ENCODE assay signal across 11 mouse cellular contexts in genomic region chr13:45622871-45623546, GRCm38 (mm10).
DNase-seq lines count a peak whose midpoint lies in the region; ATAC-seq and TF ChIP-seq lines count a peak whose summit lies in the region.
"Had no signal": no experiment of that assay in that cellular context is flagged by ENCODE, and none has a peak within 500 bp of the region (broad histone marks: within the 10 kb centered on the region; RNA-seq: fewer than 3 reads in every experiment).

No protein-coding gene starts in this region.

- TF ChIP-seq EP300 in lung, postnatal 0 days (IDR thresholded peaks at IDR 0.05), result no peak

- no peak for ATAC-seq in lung, postnatal 0 days
- ATAC-seq in heart, embryonic 16.5 days (replicated peaks; ENCODE audit: extremely low read depth, insufficient read depth, low FRiP score), result peak; percentile 81

- no peak overlapping the region for H3K4me2 ChIP-seq in lung, postnatal 0 days (replicated peaks; ENCODE audit: low read depth, low read length)
- no peak overlapping the region for H3K4me2 ChIP-seq in heart, embryonic 16.5 days (ENCODE audit: low read depth, low read length)
- H3K4me2 ChIP-seq: liver, embryonic 13.5 days had no signal

- no peaks in the 10 kb centered on the region; the same call in 1 of the 2 replicates for H3K4me1 ChIP-seq in lung, postnatal 0 days (ENCODE audit: insufficient read depth, low read depth, low read length)
- peaks cover 32% of the 10 kb centered on the region for H3K4me1 ChIP-seq in heart, embryonic 16.5 days (ENCODE audit: control insufficient read depth, insufficient read depth, low read length)

- no peak overlapping the region for H3K4me3 ChIP-seq in lung, postnatal 0 days (ENCODE audit: low read depth, low read length)
- no peak overlapping the region for H3K4me3 ChIP-seq in heart, embryonic 16.5 days (ENCODE audit: low read length)
- no peak overlapping the region for H3K4me3 ChIP-seq in layer of hippocampus, adult 2 months
- H3K4me3 ChIP-seq: liver, embryonic 13.5 days had no signal

- peak; percentile 38 for DNase-seq in lung, postnatal 0 days (ENCODE audit: low spot score)
- no peak for DNase-seq in lung, postnatal 36 days
- peak; percentile 41 for DNase-seq in cerebellum, adult 9-11 months
- DNase-seq in kidney, postnatal 25 days, result peak; percentile 48 to 61
- DNase-seq in layer of hippocampus, adult 2 months (ENCODE audit: low spot score in 2 of 2), result no peak
- no peak for DNase-seq in gastrocnemius, adult 18-20 months (ENCODE audit: low spot score)
- no peak for DNase-seq in spleen, postnatal 10 days (ENCODE audit: low spot score in 2 of 2)
- DNase-seq: liver, embryonic 13.5 days; retina, postnatal 1 day; thymus, postnatal 4 days had no signal

- H3K36me3 ChIP-seq in lung, postnatal 0 days (ENCODE audit: insufficient read depth, low read length), result no peaks in the 10 kb centered on the region
- H3K36me3 ChIP-seq in heart, embryonic 16.5 days (ENCODE audit: control insufficient read depth, insufficient read depth), result no peaks in the 10 kb centered on the region
- H3K36me3 ChIP-seq: liver, embryonic 13.5 days had no signal

- H3K27me3 ChIP-seq in lung, postnatal 0 days (replicated peaks; ENCODE audit: insufficient read depth, low read length), result no peaks in the 10 kb centered on the region
- no peaks in the 10 kb centered on the region for H3K27me3 ChIP-seq in heart, embryonic 16.5 days (ENCODE audit: control insufficient read depth, insufficient read depth, low read length)
- H3K27me3 ChIP-seq: liver, embryonic 13.5 days had no signal

- H3K27ac ChIP-seq in lung, postnatal 0 days (ENCODE audit: low read length), result no peak overlapping the region
- peak overlapping the region; percentile 80 for H3K27ac ChIP-seq in heart, embryonic 16.5 days (ENCODE audit: low read length)
- no peak overlapping the region for H3K27ac ChIP-seq in layer of hippocampus, adult 2 months

- H3K9me3 ChIP-seq in lung, postnatal 0 days (ENCODE audit: low read length), result no peaks in the 10 kb centered on the region
- H3K9me3 ChIP-seq in heart, embryonic 16.5 days (replicated peaks; ENCODE audit: control insufficient read depth, low read length), result 0 out of 2 replicates have a peak, but pooled peaks cover 2% of the 10 kb centered on the region

- TF ChIP-seq CTCF in lung, postnatal 0 days (IDR thresholded peaks at IDR 0.05), result no peak
- no peak for TF ChIP-seq CTCF in layer of hippocampus, adult 2 months (conservative IDR thresholded peaks at IDR 0.05)

- WGBS in lung, postnatal 0 days, result 80% methylated on average over 4 of the region's 4 CpGs
- 45% methylated on average over 4 of the region's 4 CpGs for WGBS in heart, embryonic 16.5 days

- H3K9ac ChIP-seq in lung, postnatal 0 days (replicated peaks; ENCODE audit: low read depth), result no peak overlapping the region
- H3K9ac ChIP-seq in heart, embryonic 16.5 days (ENCODE audit: low read length), result no peak overlapping the region
- H3K9ac ChIP-seq: liver, embryonic 13.5 days had no signal

Comparison
In these comparisons a context has a peak if more than half of its experiments do, and no peak if none do; other contexts are left out.
1. DNase-seq: peak in lung, postnatal 0 days (single experiment), cerebellum, adult 9-11 months (single experiment) and kidney, postnatal 25 days (2 of 2); none in lung, postnatal 36 days (single experiment), layer of hippocampus, adult 2 months (0 of 2), gastrocnemius, adult 18-20 months (single experiment) and spleen, postnatal 10 days (0 of 2).